Mouse (Mus musculus) heart, postnatal 0 days (tissue): ENCODE data around the gene Spi1.

Source experiments
- CTCF ChIP-seq: IDR thresholded peaks from 2 replicates; pipeline ENCODE4 v1.5.1; 2016; ENCODE audit warnings: antibody characterized with exemption, control low read depth, low read depth
- EP300 ChIP-seq: IDR thresholded peaks from 2 replicates; pipeline ENCODE4 v1.6.1; 2016; ENCODE audit warnings: antibody characterized with exemption, low read depth

GRCm38 (mm10) chr2:91047359-91047758, 34.8 kb upstream of the Spi1 start:
- TF ChIP-seq CTCF (no peak), EP300 (no peak)
